Mouse (Mus musculus) lung, postnatal 0 days (tissue): ENCODE measurements around the gene Anapc1. TPM values are rescaled to one million over a fixed set of nuclear protein-coding genes. Genes with fewer than 3 reads are reported as not detected.

ENCODE experiments used
- ATAC-seq: fragments of 200-750 bp; cut with Nextera tagmentation; 2 replicates; pipeline ENCODE4 v1.8.0; 2017; ENCODE audit warnings: moderate library complexity
- DNase-seq: peaks from one replicate; pipeline ENCODE4 v3.0.0-alpha.2; 2016; ENCODE audit warnings: low spot score
- H3K27ac ChIP-seq: fragments of 300-500 bp; sonication (generic); 2 replicates; pipeline ENCODE4 v1.5.1; 2014; ENCODE audit warnings: antibody characterized with exemption, mild to moderate bottlenecking, low read length, mixed read lengths
- H3K27me3 ChIP-seq: fragments of 300-500 bp; sonication (generic); replicated peaks from 2 replicates; pipeline ENCODE4 v1.6.1; 2014; ENCODE audit warnings: low read length, mixed read lengths; ENCODE audit not compliant: insufficient read depth
- H3K36me3 ChIP-seq: fragments of 300-500 bp; sonication (generic); 2 replicates; pipeline ENCODE4 v1.6.1; 2014; ENCODE audit warnings: low read length, mixed read lengths; ENCODE audit not compliant: insufficient read depth
- H3K4me1 ChIP-seq: fragments of 300-500 bp; sonication (generic); 2 replicates; pipeline ENCODE4 v1.6.1; 2014; ENCODE audit warnings: antibody characterized with exemption, low read depth, low read length, mixed read lengths; ENCODE audit not compliant: insufficient read depth
- H3K4me2 ChIP-seq: fragments of 300-500 bp; sonication (generic); replicated peaks from 2 replicates; pipeline ENCODE4 v1.6.1; 2014; ENCODE audit warnings: low read depth, mild to moderate bottlenecking, low read length, moderate library complexity, mixed read lengths
- H3K4me3 ChIP-seq: fragments of 300-500 bp; sonication (generic); 2 replicates; pipeline ENCODE4 v1.5.1; 2014; ENCODE audit warnings: low read depth, low read length
- H3K9ac ChIP-seq: fragments of 300-500 bp; sonication (generic); replicated peaks from 2 replicates; pipeline ENCODE4 v1.6.1; 2014; ENCODE audit warnings: low read depth, mild to moderate bottlenecking
- H3K9me3 ChIP-seq: fragments of 300-500 bp; sonication (generic); 2 replicates; pipeline ENCODE4 v1.6.1; 2016; ENCODE audit warnings: low read length, mixed read lengths
- CTCF ChIP-seq: IDR thresholded peaks from 2 replicates; pipeline ENCODE4 v1.5.1; 2016; ENCODE audit warnings: antibody characterized with exemption, mild to moderate bottlenecking
- EP300 ChIP-seq: IDR thresholded peaks from 2 replicates; pipeline ENCODE4 v1.6.1; 2016; ENCODE audit warnings: antibody characterized with exemption, mild to moderate bottlenecking, control low read depth
- WGBS: fragments of 180-500 bp; shearing (Covaris S2); extraction: QIAGEN DNeasy Blood & Tissue Kit; methylation state at CpG from one replicate; pipeline ENCODE4 v1.1.7; 2014; 5-methylcytosine and 5-hydroxymethylcytosine counted together
- polyA plus RNA-seq: library from polyadenylated mRNA; unstranded; fragments of >200 nt; fragmentation: Nextera tagmentation; extraction: Ambion mirVana; gene quantifications from 2 replicates; pipeline ENCODE4 v1.2.1, GENCODE M21; 2015

Anapc1 gene
- polyA plus RNA-seq, 1 experiment from 2014 or later: 15.9 TPM

- TF ChIP-seq CTCF (no peak), EP300 (no peak)
- peaks cover 5% of the 10 kb centered on the region; the same call in 1 of the 2 replicates for H3K4me1 ChIP-seq
- H3K9ac ChIP-seq: no peak overlapping the region
- H3K4me2 ChIP-seq: no peak overlapping the region
- WGBS: 41% methylated on average over 3 of the region's 3 CpGs
- ATAC-seq (peak; percentile 79), DNase-seq (peak; percentile 73)
- no peaks in the 10 kb centered on the region for H3K36me3 ChIP-seq
- no peak overlapping the region for H3K4me3 ChIP-seq
- no peaks in the 10 kb centered on the region for H3K9me3 ChIP-seq
- no peaks in the 10 kb centered on the region for H3K27me3 ChIP-seq
- no peak overlapping the region for H3K27ac ChIP-seq
Observed at GRCm38 (mm10) chr2:128727552-128727951, 40.4 kb upstream of the Anapc1 start.

GRCm38 (mm10) chr2:128726626-128727025, 39.4 kb upstream of the Anapc1 start:
- Histone ChIP-seq H3K9ac (no peak overlapping the region), H3K36me3 (no peaks in the 10 kb centered on the region), H3K27ac (no peak overlapping the region), H3K9me3 (no peaks in the 10 kb centered on the region), H3K27me3 (no peaks in the 10 kb centered on the region), H3K4me2 (no peak overlapping the region), H3K4me3 (no peak overlapping the region), H3K4me1 (peaks cover 5% of the 10 kb centered on the region; the same call in 1 of the 2 replicates)
- TF ChIP-seq EP300: no peak
- no peak for TF ChIP-seq CTCF
- no peak for ATAC-seq
- DNase-seq: no peak
- 65% methylated on average over 7 of the region's 7 CpGs for WGBS

GRCm38 (mm10) chr2:128726067-128726466, 38.9 kb upstream of the Anapc1 start:
- H3K27ac ChIP-seq: no peak overlapping the region

GRCm38 (mm10) chr2:128722106-128722710, 35.0 kb upstream of the Anapc1 start:
- H3K27ac ChIP-seq: peak overlapping the region; percentile 43
- H3K4me3 ChIP-seq: no peak overlapping the region
- H3K27me3 ChIP-seq: no peaks in the 10 kb centered on the region
- 60% methylated on average over 5 of the region's 5 CpGs for WGBS
- DNase-seq (peak; percentile 73), ATAC-seq (peak; percentile 85)
- no peak overlapping the region for H3K9ac ChIP-seq
- H3K9me3 ChIP-seq: no peaks in the 10 kb centered on the region
- TF ChIP-seq CTCF: no peak
- TF ChIP-seq EP300: no peak; the same call in 1 of the 2 replicates
- no peaks in the 10 kb centered on the region for H3K36me3 ChIP-seq
- H3K4me1 ChIP-seq: peaks cover 3% of the 10 kb centered on the region; the same call in 1 of the 2 replicates
- no peak overlapping the region for H3K4me2 ChIP-seq

More at GRCm38 (mm10) chr2:128726067-128726466, 38.9 kb upstream of the Anapc1 start:
- Histone ChIP-seq H3K27me3 (no peaks in the 10 kb centered on the region), H3K9me3 (no peaks in the 10 kb centered on the region), H3K36me3 (no peaks in the 10 kb centered on the region), H3K4me3 (no peak overlapping the region), H3K4me2 (no peak overlapping the region), H3K9ac (no peak overlapping the region), H3K4me1 (peaks cover 5% of the 10 kb centered on the region; the same call in 1 of the 2 replicates)
- DNase-seq (peak; percentile 52), ATAC-seq (peak; percentile 55)
- WGBS: 45% methylated on average over 5 of the region's 5 CpGs
- no peak for TF ChIP-seq CTCF
- no peak for TF ChIP-seq EP300

GRCm38 (mm10) chr2:128719380-128719779, 32.2 kb upstream of the Anapc1 start:
- TF ChIP-seq CTCF (no peak), EP300 (no peak; the same call in 1 of the 2 replicates)
- ATAC-seq: no peak
- 85% methylated on average over 2 of the region's 2 CpGs for WGBS

GRCm38 (mm10) chr2:128715979-128716378, 28.8 kb upstream of the Anapc1 start:
- Histone ChIP-seq H3K9me3 (no peaks in the 10 kb centered on the region), H3K9ac (no peak overlapping the region), H3K27me3 (no peaks in the 10 kb centered on the region), H3K4me2 (no peak overlapping the region), H3K27ac (no peak overlapping the region), H3K36me3 (no peaks in the 10 kb centered on the region), H3K4me1 (peaks cover 13% of the 10 kb centered on the region; the same call in 1 of the 2 replicates), H3K4me3 (no peak overlapping the region)
- TF ChIP-seq EP300: no peak
- TF ChIP-seq CTCF: no peak
- no peak for DNase-seq
- no peak for ATAC-seq
- WGBS: 86% methylated on average over 1 of the region's 1 CpGs

More at GRCm38 (mm10) chr2:128719380-128719779, 32.2 kb upstream of the Anapc1 start:
- Histone ChIP-seq H3K4me3 (no peak overlapping the region), H3K9ac (no peak overlapping the region), H3K27me3 (no peaks in the 10 kb centered on the region), H3K27ac (no peak overlapping the region), H3K4me1 (peaks cover 8% of the 10 kb centered on the region; the same call in 1 of the 2 replicates), H3K36me3 (no peaks in the 10 kb centered on the region), H3K4me2 (no peak overlapping the region), H3K9me3 (no peaks in the 10 kb centered on the region)
- DNase-seq: no peak
